Mouse (Mus musculus) left cerebral cortex, adult 9 months (tissue): ENCODE results near the gene Col18a1.

Experiments
- DNase-seq, 2 experiments: peaks; one replicate each; pipeline ENCODE4 v3.0.0; 2022; ENCODE audit warnings: low spot score in 2 of 2

Col18a1 gene

GRCm38 (mm10) chr10:77165963-77166717 is at the start of gene Col18a1:
Gene Col18a1, minus strand, starts transcription at chr10:77166548.
- DNase-seq, result no peak

DNA sequence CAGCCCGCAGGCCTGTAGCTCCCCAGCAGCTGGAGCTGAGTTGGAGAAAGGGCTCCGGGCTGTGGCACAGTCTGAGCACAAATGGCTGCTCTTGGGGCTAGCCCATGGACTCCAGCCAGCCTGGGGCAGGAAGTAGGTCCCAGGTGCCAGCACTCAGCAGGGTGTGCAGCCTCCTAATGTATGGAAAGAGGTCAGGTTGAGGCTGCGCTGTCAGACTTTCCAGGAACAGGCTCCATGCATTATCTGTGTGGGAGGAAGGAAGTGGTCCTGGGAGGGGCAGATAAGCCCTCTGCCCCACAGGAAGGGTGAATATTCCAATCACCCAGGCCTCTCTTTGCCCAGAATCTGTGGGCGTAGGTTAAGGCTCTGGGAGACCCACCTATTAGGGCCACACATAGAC is 49.3 kb upstream of the Col18a1 start:
- no peak for DNase-seq

DNA sequence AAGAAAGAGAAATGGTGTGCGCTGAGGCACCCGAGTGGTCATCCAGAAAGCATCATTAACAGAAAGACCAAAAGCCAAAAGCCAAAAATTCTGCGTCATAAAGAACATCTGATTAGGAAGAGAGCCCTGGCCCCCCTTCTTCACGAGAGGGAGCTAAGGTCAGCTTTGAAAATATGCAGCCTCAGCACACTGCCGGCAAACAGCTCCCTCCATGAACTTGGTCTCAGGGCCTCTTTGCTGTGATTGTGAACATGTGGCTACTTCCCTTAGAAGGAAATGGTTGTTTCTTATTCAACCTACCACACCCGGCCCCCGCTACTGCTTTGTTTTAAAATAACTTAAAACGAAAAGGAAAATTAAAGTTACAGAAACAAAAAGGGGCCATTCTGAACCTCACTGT is 48.2 kb upstream of the Col18a1 start:
- no peak for DNase-seq

- DNase-seq, result no peak
These were observed 47.1 kb upstream of the Col18a1 start for GRCm38 (mm10) chr10:77213483-77213882.

DNA sequence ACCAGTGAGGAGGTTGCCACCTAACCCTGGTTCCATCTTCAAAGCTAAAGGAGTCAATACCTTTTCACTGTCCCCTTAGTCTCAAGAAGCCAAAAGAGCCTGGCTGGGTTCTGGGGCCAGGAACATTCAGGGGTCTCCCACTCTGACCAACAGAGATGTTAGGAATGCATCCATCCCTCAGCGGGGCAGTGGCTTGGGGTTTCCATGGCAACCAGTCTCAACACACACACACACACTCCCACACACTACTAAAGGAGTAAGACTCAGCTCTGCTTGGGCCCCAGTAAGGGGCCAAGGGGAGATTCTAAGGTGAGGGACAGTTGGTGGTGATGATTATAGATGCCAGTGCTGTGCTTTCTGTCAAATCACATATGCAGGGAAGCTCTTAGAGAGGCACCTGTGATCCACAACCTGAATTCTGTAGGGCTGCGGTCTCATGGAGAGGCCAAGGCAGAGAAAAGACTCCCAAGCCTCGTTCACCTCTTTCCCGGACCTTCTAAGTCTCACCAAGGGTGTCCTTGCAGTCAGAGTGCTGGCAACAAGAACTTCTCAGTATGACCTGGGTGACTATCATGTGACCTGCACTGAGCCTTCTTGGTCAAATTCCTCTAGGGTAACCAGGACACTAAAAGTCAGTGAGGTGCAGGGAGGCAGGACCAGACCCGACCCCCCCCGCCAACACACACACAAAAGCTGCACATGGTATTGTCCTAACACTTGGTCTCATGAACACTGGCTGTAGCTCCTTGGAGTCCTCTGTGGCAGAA is 46.2 kb upstream of the Col18a1 start:
- DNase-seq, result no peak

DNA sequence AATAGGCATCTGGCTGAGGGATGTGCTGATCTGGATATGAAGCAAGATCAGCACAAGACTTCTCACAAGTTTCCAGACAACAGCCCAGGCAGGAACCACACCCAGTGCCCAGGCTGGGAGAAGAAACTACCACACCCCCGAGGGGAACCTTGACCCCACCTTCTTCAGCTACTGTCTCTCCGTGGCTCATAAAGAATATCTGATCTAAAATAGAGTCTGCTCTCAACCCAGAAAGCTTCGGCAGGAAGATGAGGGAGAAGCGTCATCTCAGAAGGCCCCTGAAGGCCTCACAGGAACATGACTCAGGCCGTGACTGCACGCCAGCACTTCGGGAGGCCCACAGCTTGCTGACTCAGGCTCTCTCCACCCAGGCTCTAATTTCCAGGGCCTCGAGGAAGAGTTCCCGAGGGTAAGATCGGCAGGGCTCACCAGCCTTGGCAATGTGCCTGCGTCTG is 44.8 kb upstream of the Col18a1 start:
- peak in 1 of 2 experiments; percentile 42 for DNase-seq

- DNase-seq, result no peak
These were observed 44.3 kb upstream of the Col18a1 start for GRCm38 (mm10) chr10:77210666-77211065.

GRCm38 (mm10) chr10:77209261-77209660 is 42.9 kb upstream of the Col18a1 start:
- no peak for DNase-seq

DNA sequence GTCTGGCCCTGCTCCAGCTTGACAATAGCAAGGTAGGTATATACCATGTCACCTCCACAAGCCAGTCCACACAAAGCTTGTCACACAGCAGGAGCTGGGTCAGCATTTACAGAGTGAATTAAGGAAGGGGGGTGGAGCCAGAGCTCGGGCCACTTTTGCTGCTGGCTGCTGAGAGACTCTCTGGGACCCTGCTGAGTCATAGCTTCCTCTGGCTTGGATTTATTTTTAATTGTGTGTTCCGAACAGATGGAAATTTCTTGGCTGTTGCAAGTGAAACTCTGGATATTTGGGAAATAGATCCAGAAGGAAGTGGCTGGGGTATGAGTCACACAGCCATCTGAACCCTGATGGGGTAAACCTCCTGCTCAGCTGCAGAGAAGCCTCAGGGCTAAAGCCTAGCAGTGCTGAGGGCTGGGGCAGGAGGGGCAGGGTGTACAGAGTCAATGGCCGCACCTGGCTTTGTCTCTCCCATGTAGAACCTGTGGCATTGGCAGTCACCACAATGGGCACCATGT is 40.3 kb upstream of the Col18a1 start:
- DNase-seq, result peak; percentile 72 to 77

GRCm38 (mm10) chr10:77206134-77206533 is 39.8 kb upstream of the Col18a1 start:
- no peak for DNase-seq

DNA sequence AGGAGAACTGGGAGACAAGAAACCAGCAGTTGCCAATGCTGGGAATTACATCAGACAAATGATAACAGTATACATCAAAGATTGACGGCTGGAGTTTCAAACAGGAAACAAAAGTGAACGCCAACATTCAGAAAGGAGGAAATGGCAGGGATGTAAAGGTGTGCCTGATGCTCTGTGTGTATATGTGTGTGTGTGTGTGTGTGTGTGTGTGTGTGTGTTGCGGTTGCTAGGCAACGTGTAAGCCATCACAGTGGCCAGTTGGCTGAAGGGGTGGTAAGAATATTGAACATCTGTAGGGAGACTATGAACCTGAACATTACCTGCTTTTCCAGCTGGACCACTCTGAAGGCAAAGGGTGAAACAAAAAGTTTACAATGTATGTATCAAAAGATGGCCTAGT is 37.6 kb upstream of the Col18a1 start:
- DNase-seq, result no peak

GRCm38 (mm10) chr10:77201919-77202318 is 35.6 kb upstream of the Col18a1 start:
- no peak for DNase-seq

DNA sequence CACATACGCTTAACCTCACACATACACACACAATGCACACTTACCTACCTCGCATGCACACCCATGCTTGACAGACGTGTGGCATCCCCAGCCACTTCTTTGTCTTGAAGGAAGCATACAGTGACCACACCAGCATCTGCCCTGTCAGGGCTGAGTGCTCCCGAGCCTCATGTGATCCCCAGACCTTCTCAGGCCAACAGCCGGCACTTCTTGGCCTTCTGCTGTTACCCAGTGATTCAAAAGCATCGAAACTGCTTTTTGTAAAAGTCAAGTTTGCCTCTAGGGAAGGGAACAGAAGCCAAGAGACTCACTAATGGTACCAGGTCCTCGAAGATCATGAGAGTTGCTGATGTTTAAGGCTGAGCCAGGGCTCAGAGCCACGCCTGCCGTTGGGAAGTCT is 33.9 kb upstream of the Col18a1 start:
- no peak for DNase-seq

- no peak for DNase-seq
These were observed 32.9 kb upstream of the Col18a1 start for GRCm38 (mm10) chr10:77199229-77199628.

- DNase-seq, result no peak
These were observed 31.3 kb upstream of the Col18a1 start for GRCm38 (mm10) chr10:77197469-77198209.

- no peak for DNase-seq
These were observed 30.3 kb upstream of the Col18a1 start for GRCm38 (mm10) chr10:77196676-77197075.

DNA sequence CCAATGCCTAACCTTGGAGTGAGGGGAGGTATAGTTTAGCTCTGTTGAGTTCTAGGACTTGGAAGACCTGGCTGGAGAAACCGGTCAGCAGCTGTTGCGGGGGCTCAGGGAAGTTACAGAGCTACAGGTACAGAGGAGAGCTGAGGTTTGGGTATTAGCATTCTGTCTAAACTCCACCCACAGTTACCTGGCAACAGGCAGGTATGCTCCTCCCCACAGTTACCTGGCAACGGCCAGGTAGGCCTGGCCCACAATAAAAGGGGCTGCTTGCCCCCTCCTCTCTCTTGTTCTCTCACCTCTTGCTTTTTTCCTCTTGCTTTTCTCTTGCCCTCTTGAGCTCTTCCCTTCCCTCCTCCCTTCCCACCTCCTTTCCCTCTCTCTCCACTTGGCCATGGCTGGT is 29.8 kb upstream of the Col18a1 start:
- no peak for DNase-seq

- no peak for DNase-seq
These were observed 27.1 kb upstream of the Col18a1 start for GRCm38 (mm10) chr10:77193495-77193894.

- DNase-seq, result no peak
These were observed 26.4 kb upstream of the Col18a1 start for GRCm38 (mm10) chr10:77192745-77193144.

- no peak for DNase-seq
These were observed 24.9 kb upstream of the Col18a1 start for GRCm38 (mm10) chr10:77190967-77191915.

GRCm38 (mm10) chr10:77187427-77187826 is 21.1 kb upstream of the Col18a1 start:
- DNase-seq, result no peak
